Mouse (Mus musculus) urinary bladder, postnatal 14 days (tissue): ENCODE measurements around the gene Gm813.

ENCODE experiments used
- DNase-seq: peaks from one replicate; pipeline ENCODE4 v3.0.0; 2021; ENCODE audit warnings: low spot score

The Gm813 gene

GRCm38 (mm10) chr16:58604680-58605079 is 12.1 kb downstream of the Gm813 start:
- DNase-seq: no peak

GRCm38 (mm10) chr16:58603831-58604230 is 12.9 kb downstream of the Gm813 start:
- no peak for DNase-seq

GRCm38 (mm10) chr16:58600846-58601245 is 15.9 kb downstream of the Gm813 start:
- no peak for DNase-seq

- no peak for DNase-seq
Observed at GRCm38 (mm10) chr16:58591299-58591698, 25.5 kb downstream of the Gm813 start.

- no peak for DNase-seq
Observed at GRCm38 (mm10) chr16:58589444-58589843, 27.3 kb downstream of the Gm813 start.

GRCm38 (mm10) chr16:58573949-58574722 is 42.6 kb downstream of the Gm813 start:
- no peak for DNase-seq

- no peak for DNase-seq
Observed at GRCm38 (mm10) chr16:58570694-58571264, 46.0 kb downstream of the Gm813 start.
